Mouse (Mus musculus) heart, postnatal 10 days (tissue): ENCODE measurements around the gene Ube2r2. TPM values are rescaled to one million over a fixed set of nuclear protein-coding genes. Genes with fewer than 3 reads are reported as not detected.
A peak's percentile ranks its signal among the peaks of the same experiment; 100 is the strongest.

ENCODE experiments used
- DNase-seq, 2 experiments: peaks; one replicate each; pipeline ENCODE4 v3.0.0; 2021
- intact Hi-C: fragments of 180-260 bp; cut with DNase I; formaldehyde crosslinking; loops from one replicate; pipeline ENCODE4 v1.15.1; 2025
- total RNA-seq, 2 experiments: library from RNA; stranded (reverse); gene quantifications; 2 replicates each; pipeline ENCODE4 v1.2.3; 2021

Ube2r2 gene
- total RNA-seq, result 100 to 1,000 TPM; 123 to 137 TPM

DNA sequence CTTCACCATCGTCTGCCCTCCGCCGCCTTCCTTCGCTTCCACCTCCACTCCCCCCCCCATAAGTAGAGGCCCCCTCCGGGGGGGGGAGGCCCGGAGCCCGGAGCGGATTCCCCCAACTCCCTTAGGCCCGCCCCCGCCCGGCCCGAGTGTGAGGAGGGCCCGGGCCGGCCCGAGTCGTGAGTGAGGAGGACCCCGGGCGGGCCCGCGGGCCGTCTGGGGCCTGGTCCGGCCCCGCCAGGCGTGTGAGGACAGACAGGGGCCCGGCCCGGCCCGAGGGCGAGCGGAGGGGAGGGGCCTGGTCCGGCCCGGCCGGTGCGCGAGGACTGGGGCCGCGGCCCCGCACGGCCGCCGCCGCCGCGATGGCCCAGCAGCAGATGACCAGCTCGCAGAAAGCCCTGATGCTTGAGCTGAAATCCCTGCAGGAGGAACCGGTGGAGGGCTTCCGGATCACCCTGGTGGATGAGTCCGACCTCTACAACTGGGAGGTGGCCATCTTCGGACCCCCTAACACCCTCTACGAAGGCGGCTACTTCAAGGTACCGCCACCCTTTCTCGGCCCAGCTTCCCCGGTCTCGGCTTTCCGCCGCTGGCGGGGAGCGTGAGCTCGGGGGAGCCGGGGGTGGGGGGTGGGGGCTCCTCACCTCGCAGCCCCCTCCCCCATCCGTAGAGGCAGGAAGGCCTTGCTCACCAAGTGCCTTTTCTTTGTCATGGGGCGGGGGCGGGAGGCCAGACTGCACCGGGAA is at the start of gene Ube2r2:
Gene Ube2r2 (plus strand): TSS at position 33 of the 743 bp plus-strand sequence.
- intact Hi-C loops, result loop anchor here (5.0 kb wide), 1 partner anchor 136 kb away; no protein-coding TSS in a partner anchor
- DNase-seq, result peak; percentile 80 to 82

GRCm38 (mm10) chr4:41086947-41087346 is 48.6 kb upstream of the Ube2r2 start:
- intact Hi-C loops, result no loop called here
- DNase-seq, result no peak

DNA sequence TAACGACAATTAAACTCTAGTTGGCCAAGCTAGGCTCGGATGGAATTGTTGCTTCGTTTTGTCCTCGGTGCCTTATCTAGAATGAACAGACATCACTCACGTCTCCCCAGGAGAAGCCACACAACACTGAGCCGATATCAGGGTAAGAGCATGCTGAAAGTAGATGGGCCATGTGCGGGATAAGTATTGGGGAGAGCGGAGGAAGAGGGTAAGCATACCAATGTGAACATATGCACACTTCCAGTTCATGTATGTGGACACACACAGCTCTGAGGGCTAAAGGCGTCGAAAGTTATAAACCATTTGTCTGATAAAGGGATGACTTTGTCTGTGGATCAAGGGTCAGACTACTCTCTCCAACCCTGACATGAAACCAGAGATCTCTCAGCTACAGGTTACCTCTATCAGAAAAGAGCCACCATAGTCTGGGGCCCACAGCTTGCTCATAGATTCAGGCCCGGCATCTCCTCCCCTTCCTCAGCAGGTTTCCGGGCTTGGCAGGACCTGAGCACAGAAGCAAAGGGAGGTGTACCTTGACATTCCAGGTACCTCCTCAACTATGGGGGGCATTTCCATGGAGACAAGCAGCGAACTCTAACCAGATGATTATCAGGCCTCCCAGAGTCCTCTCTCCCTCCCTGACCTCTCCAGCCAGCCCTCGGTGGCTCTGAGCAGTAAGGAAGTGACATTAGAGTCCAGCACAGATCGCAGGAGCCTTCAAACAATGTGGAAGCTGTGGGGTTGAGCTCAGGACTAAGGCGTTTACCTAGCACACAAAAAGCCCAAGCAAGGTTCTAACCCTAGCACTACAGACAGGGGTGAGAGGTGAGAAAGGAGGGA is 47.9 kb upstream of the Ube2r2 start:
- intact Hi-C loops, result no loop called here

DNA sequence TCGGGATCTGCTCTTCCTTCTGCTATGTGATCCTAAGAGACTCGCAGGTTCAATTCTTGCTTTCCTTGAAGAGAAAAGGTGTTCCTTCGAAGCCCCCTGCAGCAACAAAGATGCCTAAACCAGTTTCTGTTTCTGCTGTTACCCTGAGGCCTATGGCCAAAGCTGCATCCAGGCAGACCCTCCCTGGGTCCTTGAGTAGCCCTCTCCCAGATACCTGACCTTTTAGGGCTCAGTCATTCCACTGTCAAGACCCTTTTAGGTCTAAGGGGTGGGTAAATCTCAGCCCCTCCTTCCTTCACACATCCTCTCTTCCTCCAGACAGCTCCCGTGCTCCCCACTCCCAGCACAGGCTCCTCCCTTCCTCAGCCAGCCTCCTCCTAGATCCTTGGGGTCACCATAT is 46.4 kb upstream of the Ube2r2 start:
- DNase-seq, result no peak
- intact Hi-C loops, result no loop called here

More for the DNA sequence above, 47.9 kb upstream of the Ube2r2 start:
- no peak for DNase-seq

DNA sequence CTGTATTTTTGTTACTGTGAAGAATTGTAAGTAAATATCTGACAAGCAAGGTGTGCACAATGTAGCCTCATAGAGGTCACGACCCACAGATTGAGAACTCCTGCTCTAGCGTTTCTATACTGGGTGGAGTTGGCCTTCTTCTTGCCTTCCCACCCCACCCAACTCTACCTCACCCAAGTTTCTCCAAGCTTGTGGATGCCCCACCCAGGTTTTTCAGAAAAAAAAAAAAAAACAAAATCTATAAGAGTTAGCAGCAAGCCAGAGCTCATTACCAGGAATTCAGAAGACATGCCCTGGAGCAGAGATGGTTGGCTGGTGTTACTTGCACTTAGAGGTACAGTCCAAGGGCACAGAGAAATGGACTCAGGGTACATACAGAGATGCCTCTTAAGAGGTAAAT is 45.8 kb upstream of the Ube2r2 start:
- DNase-seq, result no peak
- intact Hi-C loops, result no loop called here

- no peak for DNase-seq
- intact Hi-C loops, result no loop called here
Observed at GRCm38 (mm10) chr4:41091391-41091790, 44.2 kb upstream of the Ube2r2 start.

- no peak for DNase-seq
- intact Hi-C loops, result no loop called here
Observed at GRCm38 (mm10) chr4:41092958-41093357, 42.6 kb upstream of the Ube2r2 start.

- peak; percentile 21 to 32 for DNase-seq
- intact Hi-C loops, result no loop called here
Observed at GRCm38 (mm10) chr4:41094361-41094760, 41.2 kb upstream of the Ube2r2 start.

- intact Hi-C loops, result no loop called here
- no peak for DNase-seq
Observed at GRCm38 (mm10) chr4:41096169-41096568, 39.4 kb upstream of the Ube2r2 start.

GRCm38 (mm10) chr4:41096794-41097193 is 38.7 kb upstream of the Ube2r2 start:
- intact Hi-C loops, result no loop called here
- DNase-seq, result no peak

DNA sequence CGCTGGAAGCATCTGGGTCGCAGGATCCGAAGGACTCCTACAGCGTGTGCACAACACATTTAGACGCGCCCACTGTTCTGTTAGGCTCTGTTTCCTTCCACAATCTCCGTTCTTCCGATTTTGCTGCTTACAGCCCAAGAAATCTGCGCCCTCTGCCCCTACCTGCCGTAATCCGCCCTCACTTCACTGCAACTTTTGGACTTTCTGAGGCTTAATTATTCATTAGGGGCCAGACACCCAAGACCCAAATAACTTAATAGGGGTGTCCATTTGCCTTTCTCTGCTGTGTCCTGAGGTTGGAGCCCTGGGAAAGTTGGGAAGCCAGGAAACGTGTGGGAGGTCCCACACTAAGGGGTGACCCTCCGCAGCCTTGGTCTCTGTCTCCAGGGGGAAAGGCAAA is 38.2 kb upstream of the Ube2r2 start:
- intact Hi-C loops, result no loop called here
- no peak for DNase-seq

DNA sequence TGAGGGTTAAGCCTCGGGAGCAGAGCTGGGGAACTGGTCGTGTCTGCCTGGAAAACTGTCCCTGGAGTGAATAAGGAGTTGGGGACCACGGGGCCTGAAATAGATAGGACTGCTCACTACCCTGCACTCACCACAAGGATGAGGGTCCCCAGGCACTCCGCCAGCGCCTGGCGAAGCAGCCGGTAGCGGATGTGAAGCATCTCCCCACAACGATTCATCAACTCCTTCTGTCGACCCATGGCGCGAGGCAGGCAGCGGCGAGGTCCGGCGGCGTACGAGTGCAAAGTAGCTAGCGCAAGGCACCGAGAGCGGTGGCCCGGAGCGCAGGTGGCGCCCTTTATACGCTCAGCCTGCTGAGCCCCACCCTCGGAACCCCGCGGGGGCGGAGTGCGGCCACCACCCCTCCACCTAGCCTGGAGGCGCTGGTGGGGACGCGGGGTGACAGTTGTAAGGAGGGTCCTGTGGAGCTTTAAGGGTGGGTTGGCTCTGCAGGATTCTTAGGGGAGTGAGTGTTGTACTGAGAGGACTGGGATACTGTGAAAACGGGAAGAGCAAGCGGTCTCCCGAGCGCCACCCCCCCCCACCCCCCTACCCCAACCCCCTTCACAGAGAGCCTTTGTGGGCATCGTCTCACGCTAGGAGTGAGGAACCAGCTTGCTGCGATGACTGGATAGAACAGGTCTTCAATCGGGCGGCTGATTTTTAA is 37.5 kb upstream of the Ube2r2 start, which contains the start of gene Aqp3:
Gene Aqp3 (minus strand): TSS at position 313 of the 706 bp plus-strand sequence.
- DNase-seq, result peak; percentile 36 to 37
- intact Hi-C loops, result no loop called here

DNA sequence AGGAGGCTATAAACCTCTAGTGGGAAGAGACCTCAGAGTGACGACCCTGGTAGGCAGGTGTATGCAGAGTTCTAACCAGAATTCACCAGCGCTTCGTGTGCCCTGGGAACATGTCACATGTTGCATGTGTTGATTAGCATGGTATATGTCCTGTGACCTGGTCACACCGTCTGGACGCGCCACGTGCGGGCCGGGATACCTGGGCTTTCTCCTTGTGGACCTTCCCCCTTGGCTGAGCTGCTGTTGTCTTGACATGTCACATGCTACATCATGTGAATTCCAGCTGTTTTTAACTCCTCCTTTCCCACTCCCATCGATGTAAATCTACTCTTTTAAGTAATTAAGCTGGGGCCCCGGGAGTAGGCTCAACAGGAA is 37.0 kb upstream of the Ube2r2 start:
- intact Hi-C loops, result no loop called here
- DNase-seq, result no peak

DNA sequence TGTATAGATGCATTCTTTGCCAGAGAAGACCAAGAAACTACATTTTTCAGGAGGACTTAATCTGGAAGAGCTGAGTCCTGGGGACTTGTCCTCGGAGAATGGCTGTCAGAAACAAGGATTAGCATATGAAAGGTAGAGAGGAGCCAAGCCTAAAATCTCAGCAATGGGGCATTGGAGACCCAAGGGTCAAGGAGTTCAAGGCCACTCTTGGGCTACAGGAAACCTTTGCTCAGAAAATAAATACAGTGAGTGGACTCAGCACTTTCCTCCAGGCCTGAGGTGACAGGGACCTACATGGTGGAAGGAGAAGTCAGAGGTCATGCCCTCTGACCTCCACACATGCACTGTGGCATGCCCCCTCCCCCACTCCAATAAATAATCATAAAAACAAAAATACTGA is 34.6 kb upstream of the Ube2r2 start:
- DNase-seq, result no peak
- intact Hi-C loops, result no loop called here

- intact Hi-C loops, result no loop called here
- no peak for DNase-seq
Observed at GRCm38 (mm10) chr4:41102901-41103300, 32.6 kb upstream of the Ube2r2 start.

DNA sequence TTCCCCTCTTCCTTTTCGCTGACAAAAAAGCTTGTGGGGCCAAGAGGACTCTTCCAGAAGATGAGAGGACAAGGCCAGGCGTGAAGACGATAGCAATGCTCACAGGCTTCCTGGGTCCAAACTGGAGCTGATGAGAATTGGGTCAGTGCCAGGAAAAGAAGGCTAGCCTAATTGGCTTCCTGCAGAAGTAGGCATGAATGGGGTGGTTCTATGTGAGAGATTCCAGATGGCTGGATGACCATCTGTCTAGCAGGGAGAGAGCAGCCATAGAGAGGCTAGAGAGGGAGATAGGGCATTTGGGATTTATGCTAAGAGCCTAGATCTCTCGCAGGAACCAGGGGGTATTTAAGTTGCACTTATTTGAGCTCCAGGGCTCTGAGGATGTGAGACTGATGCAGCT is 28.1 kb upstream of the Ube2r2 start:
- intact Hi-C loops, result no loop called here

GRCm38 (mm10) chr4:41108717-41109425 is 26.7 kb upstream of the Ube2r2 start:
- intact Hi-C loops, result no loop called here
- no peak for DNase-seq

More for the DNA sequence above, 28.1 kb upstream of the Ube2r2 start:
- DNase-seq, result no peak

DNA sequence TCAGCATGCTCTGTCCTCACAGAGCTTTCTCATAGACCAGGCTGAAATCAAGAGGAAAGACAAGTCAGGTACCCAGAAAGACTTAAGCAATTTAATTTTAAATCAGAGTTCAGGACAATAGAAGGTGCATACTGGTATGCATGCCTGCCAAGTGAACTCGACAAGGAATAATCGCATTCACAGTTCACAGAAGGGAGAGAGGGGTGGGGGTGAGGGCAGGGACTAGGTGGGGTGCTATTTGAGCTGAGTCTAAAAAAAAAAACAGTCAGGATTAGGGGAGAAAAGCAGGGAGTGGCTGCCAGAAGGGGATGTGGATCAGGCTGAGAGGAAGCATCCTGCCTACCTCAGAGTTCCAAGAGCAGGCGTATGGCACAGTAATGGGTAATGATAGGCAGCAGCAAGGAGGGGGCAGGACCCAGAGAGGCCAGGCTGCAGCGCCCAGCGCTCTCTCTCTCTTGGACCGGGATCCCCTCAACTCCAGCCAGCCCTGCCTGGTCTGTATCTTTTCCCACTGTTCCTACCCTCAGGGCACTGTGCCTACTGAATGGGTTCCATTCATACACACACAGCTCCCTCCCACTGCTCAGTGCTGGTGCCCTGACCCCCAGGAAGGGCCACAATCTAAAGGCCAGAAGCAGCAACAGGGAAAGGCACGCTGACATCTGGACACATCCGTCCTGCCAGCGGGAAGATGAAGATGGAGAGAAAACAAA is 21.0 kb upstream of the Ube2r2 start:
- intact Hi-C loops, result loop anchor here (10.0 kb wide), 1 partner anchor 340 kb away; no protein-coding TSS in a partner anchor
- DNase-seq, result no peak

GRCm38 (mm10) chr4:41115074-41115473 is 20.5 kb upstream of the Ube2r2 start:
- intact Hi-C loops, result loop anchor here (10.0 kb wide), 1 partner anchor 340 kb away; no protein-coding TSS in a partner anchor
- no peak for DNase-seq

GRCm38 (mm10) chr4:41115793-41116192 is 19.8 kb upstream of the Ube2r2 start:
- intact Hi-C loops, result loop anchor here (10.0 kb wide), 1 partner anchor 341 kb away; no protein-coding TSS in a partner anchor
- no peak for DNase-seq
